Mouse (Mus musculus) kidney, embryonic 16.5 days (tissue): ENCODE data around the gene Prkra. TPM values are rescaled to one million over a fixed set of nuclear protein-coding genes. Genes with fewer than 3 reads are reported as not detected.
"Not testable (repeated sequence)": the region's sequence is repeated elsewhere in the genome, so short reads cannot be mapped to it uniquely, and the experiment has no call there.

Source experiments
- ATAC-seq: fragments of 200-750 bp; cut with Nextera tagmentation; 2 replicates; pipeline ENCODE4 v1.8.0; 2017; ENCODE audit warnings: moderate TSS enrichment; ENCODE audit not compliant: low FRiP score, low TSS enrichment
- H3K27ac ChIP-seq: fragments of 300-500 bp; sonication (generic); 2 replicates; pipeline ENCODE4 v1.5.1; 2014; ENCODE audit warnings: low read length
- H3K27me3 ChIP-seq: fragments of 300-500 bp; sonication (generic); 2 replicates; pipeline ENCODE4 v1.6.1; 2014; ENCODE audit warnings: low read length, control low read depth, mixed read lengths; ENCODE audit not compliant: insufficient read depth
- H3K36me3 ChIP-seq: fragments of 300-500 bp; sonication (generic); 2 replicates; pipeline ENCODE4 v1.6.1; 2014; ENCODE audit warnings: low read length, control low read depth, mixed read lengths; ENCODE audit not compliant: insufficient read depth
- H3K4me1 ChIP-seq: fragments of 300-500 bp; sonication (generic); 2 replicates; pipeline ENCODE4 v1.6.1; 2014; ENCODE audit warnings: low read length, control low read depth, mixed read lengths; ENCODE audit not compliant: insufficient read depth
- H3K4me2 ChIP-seq: fragments of 300-500 bp; sonication (generic); replicated peaks from 2 replicates; pipeline ENCODE4 v1.6.1; 2014; ENCODE audit warnings: low read depth, low read length
- H3K4me3 ChIP-seq: fragments of 300-500 bp; sonication (generic); 2 replicates; pipeline ENCODE4 v1.5.1; 2014; ENCODE audit warnings: mild to moderate bottlenecking, low read length
- H3K9ac ChIP-seq: fragments of 300-500 bp; sonication (generic); replicated peaks from 2 replicates; pipeline ENCODE4 v1.6.1; 2014; ENCODE audit warnings: low read length
- H3K9me3 ChIP-seq: fragments of 300-500 bp; sonication (generic); 2 replicates; pipeline ENCODE4 v1.6.1; 2016; ENCODE audit warnings: low read length, control low read depth
- WGBS: fragments of 180-500 bp; shearing (Covaris S2); extraction: QIAGEN DNeasy Blood & Tissue Kit; methylation state at CpG from one replicate; pipeline ENCODE4 v1.1.7; 2014; 5-methylcytosine and 5-hydroxymethylcytosine counted together
- polyA plus RNA-seq: library from polyadenylated mRNA; unstranded; fragments of >200 nt; fragmentation: Nextera tagmentation; extraction: Ambion mirVana; gene quantifications from 2 replicates; pipeline ENCODE4 v1.2.1, GENCODE M21; 2015

Prkra gene
- polyA plus RNA-seq, 1 experiment from 2014 or later: 80.6 TPM

GRCm38 (mm10) chr2:76631600-76631999 lies 16.2 kb downstream of the Prkra start:
- Histone ChIP-seq H3K9me3 (peaks cover 6% of the 10 kb centered on the region), H3K36me3 (peaks cover 81% of the 10 kb centered on the region), H3K27me3 (no peaks in the 10 kb centered on the region)

GRCm38 (mm10) chr2:76630293-76630692 lies 17.5 kb downstream of the Prkra start:
- Histone ChIP-seq H3K4me3 (no peak overlapping the region), H3K9me3 (peaks cover 17% of the 10 kb centered on the region), H3K4me1 (no peaks in the 10 kb centered on the region), H3K27me3 (no peaks in the 10 kb centered on the region), H3K4me2 (no peak overlapping the region), H3K36me3 (peaks cover 82% of the 10 kb centered on the region), H3K27ac (no peak overlapping the region), H3K9ac (no peak overlapping the region)
- no peak for ATAC-seq
- WGBS: 95% methylated on average over 12 of the region's 12 CpGs

More at GRCm38 (mm10) chr2:76631600-76631999, 16.2 kb downstream of the Prkra start:
- Histone ChIP-seq H3K4me1 (no peaks in the 10 kb centered on the region), H3K9ac (no peak overlapping the region), H3K4me3 (no peak overlapping the region), H3K4me2 (no peak overlapping the region), H3K27ac (no peak overlapping the region)
- WGBS: 94% methylated on average over 4 of the region's 4 CpGs
- ATAC-seq: no peak

GRCm38 (mm10) chr2:76622316-76622715 lies 25.5 kb downstream of the Prkra start:
- not testable (repeated sequence) for ATAC-seq
- WGBS: 91% methylated on average over 2 of the region's 2 CpGs

GRCm38 (mm10) chr2:76621724-76622123 lies 26.1 kb downstream of the Prkra start:
- Histone ChIP-seq H3K4me1 (no peaks in the 10 kb centered on the region), H3K27ac (no peak overlapping the region), H3K9me3 (peaks cover 19% of the 10 kb centered on the region), H3K36me3 (peaks cover 40% of the 10 kb centered on the region), H3K9ac (no peak overlapping the region), H3K4me2 (no peak overlapping the region), H3K27me3 (no peaks in the 10 kb centered on the region), H3K4me3 (no peak overlapping the region)
- WGBS: 24% methylated on average over 1 of the region's 1 CpGs
- ATAC-seq: no peak

More at GRCm38 (mm10) chr2:76622316-76622715, 25.5 kb downstream of the Prkra start:
- not testable (repeated sequence) for H3K27ac ChIP-seq, H3K4me3 ChIP-seq, H3K4me1 ChIP-seq, H3K27me3 ChIP-seq, H3K4me2 ChIP-seq, H3K9ac ChIP-seq
- Histone ChIP-seq H3K36me3 (peaks cover 46% of the 10 kb centered on the region), H3K9me3 (peaks cover 24% of the 10 kb centered on the region)

- 48% methylated on average over 5 of the region's 5 CpGs for WGBS
- no peak for ATAC-seq
- peaks cover 25% of the 10 kb centered on the region for H3K36me3 ChIP-seq
Observed at GRCm38 (mm10) chr2:76620188-76620587, 27.6 kb downstream of the Prkra start.

GRCm38 (mm10) chr2:76618078-76618477 lies 29.7 kb downstream of the Prkra start:
- Histone ChIP-seq H3K4me1 (no peaks in the 10 kb centered on the region), H3K9me3 (no peaks in the 10 kb centered on the region), H3K36me3 (peaks cover 6% of the 10 kb centered on the region), H3K4me2 (no peak overlapping the region), H3K27me3 (no peaks in the 10 kb centered on the region), H3K27ac (no peak overlapping the region), H3K9ac (no peak overlapping the region), H3K4me3 (no peak overlapping the region)
- ATAC-seq: no peak
- WGBS: 25% methylated on average over 1 of the region's 1 CpGs

More at GRCm38 (mm10) chr2:76620188-76620587, 27.6 kb downstream of the Prkra start:
- Histone ChIP-seq H3K4me1 (no peaks in the 10 kb centered on the region), H3K9ac (no peak overlapping the region), H3K27me3 (no peaks in the 10 kb centered on the region), H3K4me2 (no peak overlapping the region), H3K27ac (no peak overlapping the region), H3K9me3 (peaks cover 7% of the 10 kb centered on the region; the same call in 1 of the 2 replicates), H3K4me3 (no peak overlapping the region)

- no peak overlapping the region for H3K9ac ChIP-seq
Observed at GRCm38 (mm10) chr2:76611996-76612395, 35.8 kb downstream of the Prkra start.

GRCm38 (mm10) chr2:76610326-76611104 lies 37.3 kb downstream of the Prkra start:
- Histone ChIP-seq H3K9ac (no peak overlapping the region), H3K4me2 (no peak overlapping the region), H3K27ac (no peak overlapping the region), H3K36me3 (no peaks in the 10 kb centered on the region), H3K9me3 (no peaks in the 10 kb centered on the region), H3K4me1 (no peaks in the 10 kb centered on the region), H3K4me3 (no peak overlapping the region), H3K27me3 (no peaks in the 10 kb centered on the region)
- ATAC-seq: no peak
- WGBS: 82% methylated on average over 10 of the region's 10 CpGs

More at GRCm38 (mm10) chr2:76611996-76612395, 35.8 kb downstream of the Prkra start:
- Histone ChIP-seq H3K27ac (no peak overlapping the region), H3K9me3 (no peaks in the 10 kb centered on the region), H3K27me3 (no peaks in the 10 kb centered on the region), H3K4me2 (no peak overlapping the region), H3K4me3 (no peak overlapping the region), H3K36me3 (no peaks in the 10 kb centered on the region), H3K4me1 (no peaks in the 10 kb centered on the region)
- no peak for ATAC-seq
- WGBS: 91% methylated on average over 3 of the region's 3 CpGs

- WGBS: 92% methylated on average over 3 of the region's 3 CpGs
- Histone ChIP-seq H3K4me3 (no peak overlapping the region), H3K4me1 (no peaks in the 10 kb centered on the region), H3K27ac (no peak overlapping the region), H3K9me3 (no peaks in the 10 kb centered on the region), H3K36me3 (no peaks in the 10 kb centered on the region), H3K27me3 (no peaks in the 10 kb centered on the region), H3K9ac (no peak overlapping the region), H3K4me2 (no peak overlapping the region)
- ATAC-seq: no peak
Observed at GRCm38 (mm10) chr2:76606704-76607103, 41.1 kb downstream of the Prkra start.

- Histone ChIP-seq H3K9me3 (no peaks in the 10 kb centered on the region), H3K4me3 (no peak overlapping the region), H3K9ac (no peak overlapping the region), H3K4me2 (no peak overlapping the region), H3K36me3 (no peaks in the 10 kb centered on the region), H3K27me3 (no peaks in the 10 kb centered on the region), H3K4me1 (no peaks in the 10 kb centered on the region), H3K27ac (no peak overlapping the region)
- WGBS: 92% methylated on average over 1 of the region's 1 CpGs
- no peak for ATAC-seq
Observed at GRCm38 (mm10) chr2:76602256-76602655, 45.6 kb downstream of the Prkra start.
